Mouse (Mus musculus) kidney, adult 11 months (tissue): Measurements from ENCODE around the gene Gm8122.
"Not testable (repeated sequence)": the region's sequence is repeated elsewhere in the genome, so short reads cannot be mapped to it uniquely, and the experiment has no call there.

Experiments used
- DNase-seq: peaks from one replicate; pipeline ENCODE4 v3.0.0; 2022

The Gm8122 gene

DNA sequence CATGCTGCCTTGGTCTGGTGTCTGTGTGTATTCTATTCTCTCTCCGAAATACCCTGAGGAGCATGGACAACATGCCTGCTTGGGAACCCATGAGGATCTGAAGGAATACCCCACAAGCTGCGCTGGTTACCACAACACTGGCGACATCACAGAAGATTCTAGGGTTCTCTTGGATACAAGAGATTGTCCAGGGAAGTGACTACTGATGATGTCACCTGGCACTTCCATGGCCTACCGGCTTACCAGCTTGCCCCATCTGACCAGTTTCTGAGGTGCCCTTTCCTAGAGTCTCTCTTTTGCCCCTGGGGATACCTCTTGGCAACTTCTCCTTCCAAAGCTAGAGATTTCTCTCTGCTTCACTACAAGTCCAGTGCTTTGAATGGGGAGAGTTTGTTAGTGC lies at the start of gene Gm8122:
TSS of gene Gm8122 (minus strand) at position 101 of the 400 bp plus-strand sequence.
- DNase-seq = not testable (repeated sequence)

DNA sequence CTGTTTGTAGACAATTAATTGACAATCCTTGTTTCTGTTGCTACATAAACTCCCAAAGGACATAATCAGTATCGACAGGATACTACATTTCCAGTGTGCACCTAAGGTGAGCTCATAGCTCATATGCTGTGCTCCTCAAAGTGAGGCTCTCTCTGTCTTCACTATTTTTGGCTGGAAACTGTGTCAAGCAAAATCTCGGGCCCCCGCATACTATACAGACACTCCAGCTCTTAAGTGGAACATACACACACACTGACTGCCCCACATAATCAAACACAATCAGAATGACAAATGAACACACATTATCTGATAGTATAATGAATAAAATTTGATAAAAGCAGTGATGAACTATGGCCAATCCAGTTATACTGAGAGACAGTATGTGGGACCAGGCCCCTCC lies 43.6 kb upstream of the Gm8122 start:
- not testable (repeated sequence) for DNase-seq

DNA sequence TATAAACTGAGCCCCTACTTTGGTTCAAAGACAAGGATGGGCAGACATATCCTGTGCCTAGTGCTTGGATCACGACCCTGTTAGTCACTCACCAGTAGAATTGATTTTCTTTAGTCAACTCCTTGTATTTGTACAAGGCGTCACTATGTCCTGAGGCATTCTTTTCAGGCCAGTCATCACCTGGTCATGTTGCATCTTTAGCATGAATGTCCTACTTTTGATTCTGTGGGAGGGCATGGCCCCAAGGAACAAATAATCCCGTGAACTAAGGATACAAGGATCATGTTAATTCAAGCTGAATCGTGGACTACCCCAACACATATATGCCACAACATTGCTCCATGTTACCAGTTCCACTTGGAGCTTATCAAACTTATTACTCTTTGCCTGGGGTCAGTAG lies 43.0 kb upstream of the Gm8122 start:
- DNase-seq = not testable (repeated sequence)

DNA sequence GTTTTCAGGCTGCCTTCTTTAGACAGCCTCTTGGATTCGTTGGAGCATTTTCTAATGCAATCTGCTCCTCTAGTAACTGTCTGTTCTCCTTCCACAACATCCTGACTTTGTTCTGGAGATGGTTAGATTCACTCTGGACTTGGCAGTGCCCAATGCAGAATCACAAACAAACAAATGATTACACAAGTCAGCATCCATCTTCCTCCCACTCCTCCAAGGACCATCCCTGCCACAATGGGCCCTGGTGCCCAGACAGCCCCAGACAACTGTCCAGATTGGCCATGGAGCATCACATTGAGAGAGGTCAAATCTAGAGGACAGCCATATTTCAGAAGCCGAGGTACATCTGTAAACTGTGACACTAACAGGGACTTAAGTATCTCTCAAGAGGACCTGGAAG lies 42.4 kb upstream of the Gm8122 start:
- not testable (repeated sequence) for DNase-seq

DNA sequence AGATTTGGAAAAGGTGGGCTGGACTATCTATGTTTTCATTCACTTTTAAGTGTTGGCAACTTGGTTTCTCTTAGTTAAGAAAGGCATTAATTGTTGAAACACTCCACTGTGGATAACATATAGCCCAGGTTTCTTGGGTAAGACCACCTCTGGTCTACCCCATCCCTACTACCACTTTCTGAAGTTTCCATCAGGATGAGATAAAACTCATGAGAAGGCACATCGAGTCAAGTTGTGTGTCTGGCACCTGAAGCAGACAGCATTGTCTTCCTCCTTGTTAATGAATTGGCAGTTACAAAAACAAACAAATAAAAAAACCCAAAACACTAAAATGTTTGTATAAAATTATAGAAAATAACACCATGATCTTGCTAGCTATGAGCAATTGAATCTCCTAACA lies 40.6 kb upstream of the Gm8122 start:
- DNase-seq = not testable (repeated sequence)

DNA sequence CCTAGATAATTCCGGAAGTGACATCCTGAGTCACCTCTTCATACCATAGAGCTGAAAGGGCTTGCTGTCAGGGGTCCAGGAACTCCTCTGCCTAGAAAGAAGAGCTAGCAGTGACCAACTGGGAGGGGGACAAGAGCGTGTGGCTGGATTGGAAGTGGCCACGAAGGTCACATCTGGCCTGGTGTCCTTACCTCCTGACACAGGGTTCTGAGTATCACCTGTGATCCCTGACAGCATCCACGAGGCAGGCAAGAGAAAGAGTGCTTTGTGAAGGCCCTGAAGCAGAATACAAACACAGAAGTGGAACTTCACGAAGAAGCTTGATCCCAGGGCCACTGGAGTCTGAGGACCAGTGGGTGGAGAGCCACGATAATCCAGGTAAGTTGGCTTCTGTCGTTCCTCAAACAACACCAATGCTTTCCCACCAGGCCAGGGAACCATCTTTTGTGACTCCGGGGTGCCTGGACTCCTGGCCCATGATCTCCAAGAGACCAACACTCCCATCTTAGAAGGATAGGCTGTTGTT lies 39.9 kb upstream of the Gm8122 start, which contains the start of gene Gm9732:
TSS of gene Gm9732 (plus strand) at position 51 of the 526 bp plus-strand sequence.
- peak; percentile 31 for DNase-seq

DNA sequence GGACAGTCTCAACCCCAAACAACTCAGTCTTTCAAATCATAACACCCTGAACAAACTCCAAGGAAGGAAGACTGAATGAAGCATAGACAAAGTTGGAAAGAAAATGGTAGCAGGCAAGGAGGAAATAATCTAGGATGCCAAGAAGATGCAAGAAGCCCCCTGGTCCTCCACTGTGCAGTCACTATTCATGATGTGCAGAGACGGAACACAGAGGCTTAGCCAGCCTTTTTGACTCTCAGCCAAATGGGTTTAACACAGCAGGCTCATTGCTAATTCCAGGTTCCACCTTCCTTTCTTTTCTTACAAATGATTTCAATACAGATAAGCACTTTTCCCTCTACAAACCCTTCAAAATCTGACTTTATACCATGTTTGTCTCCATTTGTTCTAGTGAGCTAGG lies 38.1 kb upstream of the Gm8122 start:
- DNase-seq = not testable (repeated sequence)

DNA sequence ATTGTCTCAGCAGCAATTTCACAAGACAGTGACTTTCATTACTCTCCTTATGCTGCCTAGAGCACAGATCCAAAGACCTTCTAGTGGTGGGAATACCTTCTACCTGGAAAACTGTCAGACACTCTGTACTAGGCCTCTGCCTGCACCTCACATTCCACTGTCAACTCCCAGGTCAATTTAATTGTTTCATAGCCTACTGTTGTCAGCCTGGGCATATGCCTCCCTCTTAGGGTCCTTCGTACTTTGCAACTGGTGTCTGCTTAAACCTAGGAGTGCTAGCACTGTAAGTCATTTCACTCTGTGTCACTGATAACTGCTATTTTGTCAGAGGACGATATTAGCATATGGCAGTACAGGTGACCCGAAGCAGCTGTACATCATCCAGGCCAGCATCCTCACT lies 34.1 kb upstream of the Gm8122 start:
- not testable (repeated sequence) for DNase-seq

DNA sequence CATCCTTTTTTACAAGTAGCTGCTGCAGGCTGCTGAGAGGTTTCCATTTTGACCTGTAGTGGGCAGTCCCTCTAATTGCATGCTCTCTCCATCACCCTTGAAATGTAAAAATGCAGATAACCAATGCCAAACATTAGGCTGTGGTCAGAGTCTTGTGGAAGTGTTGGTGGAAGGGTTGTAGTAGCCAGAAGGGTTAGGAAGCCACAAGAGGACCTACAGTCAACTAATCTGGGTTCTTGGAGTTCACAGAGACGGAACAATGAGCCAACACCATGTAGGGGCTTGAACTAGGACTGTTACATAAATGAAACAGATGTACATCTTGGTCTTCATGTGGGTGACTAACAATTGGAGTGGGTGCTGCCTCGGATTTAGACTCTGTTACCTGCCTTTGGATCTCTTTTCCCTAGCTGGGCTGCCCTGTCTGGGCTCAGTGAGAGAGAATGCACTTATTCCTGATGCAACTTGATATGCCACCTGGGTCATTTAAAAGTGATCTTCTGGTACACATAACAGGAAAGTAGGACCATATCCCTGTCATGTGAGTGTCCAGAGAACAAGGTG lies 33.5 kb upstream of the Gm8122 start:
- not testable (repeated sequence) for DNase-seq

DNA sequence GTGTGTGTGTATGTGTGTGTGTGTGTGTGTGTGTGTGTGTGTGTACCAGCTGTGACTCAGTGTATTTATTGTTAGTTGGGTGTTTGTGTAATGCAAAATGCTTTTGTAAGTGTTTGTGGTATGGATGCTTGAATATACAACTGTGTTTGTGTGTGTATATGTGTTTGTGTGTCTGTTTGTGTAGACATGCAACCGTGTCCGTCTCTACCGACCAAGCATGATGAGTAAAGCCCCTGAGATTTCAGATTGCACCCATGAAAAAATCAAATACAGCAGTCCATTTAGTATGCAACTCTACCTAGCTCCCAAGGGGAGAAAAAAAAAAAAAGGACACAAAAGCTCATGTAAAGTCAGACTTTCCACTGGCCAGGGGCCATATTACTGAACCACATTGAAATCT lies 28.3 kb upstream of the Gm8122 start:
- DNase-seq = not testable (repeated sequence)

DNA sequence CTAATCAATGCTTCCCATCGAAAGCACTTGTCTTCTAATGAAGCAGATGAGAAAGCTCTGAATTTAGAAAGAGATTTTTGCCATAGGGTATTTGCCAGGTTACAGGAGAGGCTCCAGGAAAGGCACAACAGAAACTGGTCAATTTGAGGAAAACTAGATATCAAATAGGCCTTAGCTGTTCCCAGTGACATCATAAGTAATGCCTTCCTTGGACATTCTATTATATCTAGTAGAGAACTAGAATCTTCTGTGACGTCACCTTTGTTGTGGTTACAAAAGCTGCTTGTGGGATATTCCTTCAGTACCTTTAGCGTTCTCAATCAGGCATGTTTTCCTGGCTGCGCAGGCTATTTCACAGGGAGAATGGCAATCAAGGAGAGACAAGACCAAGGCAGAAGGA lies 23.2 kb upstream of the Gm8122 start, which contains the start of gene Gm8126:
TSS of gene Gm8126 (plus strand) at position 301 of the 400 bp plus-strand sequence.
- not testable (repeated sequence) for DNase-seq

DNA sequence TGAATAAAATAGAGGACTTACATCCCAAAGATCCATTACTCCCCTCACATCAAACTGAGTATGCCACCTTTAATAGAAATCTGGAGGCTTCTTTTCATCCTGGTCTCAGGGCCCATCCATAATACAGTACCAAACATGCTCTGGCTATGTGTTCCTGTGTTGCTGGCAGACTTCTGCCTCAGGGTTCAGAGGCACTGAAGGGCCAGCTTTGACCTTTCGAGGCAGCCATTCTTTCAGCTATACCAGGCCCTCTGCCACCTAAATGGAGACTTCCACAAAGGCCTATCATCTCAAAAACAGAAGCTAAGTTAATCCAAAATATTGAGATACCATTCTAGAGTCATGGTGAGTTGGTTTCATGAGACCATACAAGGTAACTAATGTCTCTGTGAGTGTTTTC lies 21.4 kb upstream of the Gm8122 start:
- not testable (repeated sequence) for DNase-seq

DNA sequence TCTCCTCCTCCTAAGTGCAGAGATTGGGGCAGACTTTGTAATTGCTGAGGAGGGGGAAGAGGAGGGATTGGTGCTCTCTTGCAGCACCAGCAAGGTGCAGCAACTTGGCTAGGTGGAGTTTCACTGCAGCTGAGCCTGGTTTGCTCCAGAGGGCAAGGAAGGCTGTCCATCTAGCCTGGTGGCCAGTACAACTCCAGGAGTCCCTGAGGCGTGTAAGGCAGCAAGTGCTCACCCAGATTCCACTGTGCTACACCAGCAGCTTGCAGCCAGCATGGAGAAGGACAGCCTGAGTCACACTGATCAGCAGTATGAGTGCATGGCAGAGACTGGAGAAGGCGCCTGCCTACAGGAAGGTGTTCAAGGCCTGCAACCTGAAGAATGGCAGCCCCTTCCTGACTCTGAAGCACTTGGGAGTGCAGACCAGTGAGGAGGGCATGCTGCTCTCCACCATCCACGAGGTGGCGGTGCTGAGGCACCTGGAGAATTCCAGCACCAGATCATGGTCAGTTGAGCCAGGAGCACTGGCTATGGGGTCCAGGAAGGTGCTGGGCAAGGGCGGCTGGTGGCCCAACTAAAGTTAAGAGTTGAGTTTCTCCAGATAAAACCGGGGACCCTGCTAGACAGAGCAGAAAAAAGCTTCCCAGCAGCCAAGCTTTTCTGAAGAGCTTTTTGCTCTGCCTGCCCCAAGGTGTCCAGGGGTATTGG lies 15.6 kb upstream of the Gm8122 start:
- peak; percentile 41 for DNase-seq

DNA sequence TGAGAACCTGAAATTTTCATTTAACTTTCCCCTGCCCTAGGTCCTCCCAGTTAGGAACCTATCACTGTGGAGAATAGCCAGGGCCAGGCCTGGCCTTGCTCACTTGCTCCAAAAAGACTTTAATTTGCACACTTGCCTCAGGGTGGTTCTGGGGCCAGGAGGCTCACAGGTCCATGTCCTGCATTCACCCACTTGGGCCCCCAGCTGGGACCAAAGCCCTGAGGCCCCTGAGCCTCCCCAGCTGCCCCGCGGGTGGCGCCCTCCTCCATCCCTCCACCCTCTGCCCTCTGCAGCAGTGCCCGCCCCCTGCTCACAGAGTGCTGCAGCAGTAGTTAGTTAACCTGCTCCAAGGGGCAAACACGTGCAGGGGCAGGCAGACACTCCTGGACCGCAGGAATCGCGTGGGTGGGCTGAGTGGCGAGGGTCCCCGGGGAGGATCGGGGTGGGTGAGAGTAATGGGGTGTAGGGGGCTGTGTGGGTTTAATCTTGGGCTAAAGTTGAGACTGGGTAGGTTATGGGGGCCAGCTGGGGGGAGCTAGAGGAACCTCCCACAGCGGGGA lies 14.6 kb upstream of the Gm8122 start:
- DNase-seq = peak; percentile 47

DNA sequence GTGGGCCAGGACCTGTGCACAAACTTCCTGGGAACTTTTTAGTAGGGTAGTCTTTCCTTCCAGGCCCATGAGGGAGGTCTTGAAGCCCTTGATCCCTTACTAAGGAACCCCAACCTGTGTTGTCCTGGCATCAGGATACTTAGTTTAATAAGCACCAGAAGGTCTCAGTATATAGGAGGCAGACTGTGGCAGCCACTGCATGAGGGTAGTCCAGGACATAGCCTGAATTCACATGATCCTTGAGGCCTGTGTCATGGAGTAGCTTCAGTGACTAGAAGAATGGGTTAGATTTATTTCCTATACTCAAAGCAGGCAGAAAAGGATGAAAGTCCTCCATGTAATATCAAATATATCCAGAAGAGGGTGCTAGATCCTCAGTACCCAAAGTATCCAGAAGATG lies 2.7 kb upstream of the Gm8122 start:
- DNase-seq = not testable (repeated sequence)
